8 mouse cellular contexts compared by ENCODE assay signal in the genomic region with DNA sequence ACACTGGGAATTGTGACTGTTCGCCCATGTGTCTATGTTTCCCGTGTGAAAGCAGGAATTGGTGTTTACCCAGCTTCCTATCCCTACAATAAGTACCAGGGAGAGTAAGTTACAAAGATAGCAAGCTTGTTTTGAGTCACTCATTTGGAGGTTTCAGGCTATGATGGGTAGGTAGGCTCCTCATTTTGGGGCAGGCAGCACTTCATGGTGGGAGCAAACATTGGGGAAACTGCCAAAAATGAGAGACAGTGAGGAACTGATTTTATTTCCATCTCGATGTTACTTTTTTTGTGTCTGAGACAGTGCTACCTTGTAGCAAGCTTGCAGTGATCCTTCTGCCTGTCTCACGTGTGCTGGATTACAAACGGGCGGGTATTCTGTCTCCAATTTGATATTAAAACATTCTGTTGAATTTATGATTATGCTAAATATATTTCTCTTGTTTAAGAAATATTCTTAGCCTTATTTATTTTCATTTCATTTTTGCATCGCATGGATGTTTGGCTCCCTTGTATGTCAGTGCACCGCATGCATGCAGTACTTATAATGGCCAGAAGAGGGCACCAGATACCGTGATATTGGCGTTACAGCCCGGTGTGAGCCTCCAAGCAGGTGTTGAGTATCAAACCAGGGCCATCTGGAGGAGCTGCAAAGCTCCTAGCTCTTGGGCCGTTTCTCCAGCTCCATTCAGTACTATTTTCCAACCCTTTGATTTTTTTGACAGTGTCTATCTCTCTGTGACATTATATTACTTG.
DNase-seq lines count a peak whose midpoint lies in the region; ATAC-seq and TF ChIP-seq lines count a peak whose summit lies in the region.

No protein-coding gene starts in this region.

- peak; percentile 49 for DNase-seq in midbrain, embryonic 10.5 days (ENCODE audit: low spot score)
- DNase-seq in cerebellum, postnatal 36 days: peak; percentile 46 to 59
- DNase-seq in kidney, adult 2 months: peak; percentile 47
- DNase-seq in left cerebral cortex, postnatal 4 days: peak; percentile 52
- DNase-seq in retina, postnatal 1 day: peak; percentile 52

- no peak overlapping the region for H3K4me3 ChIP-seq in midbrain, embryonic 10.5 days
- H3K4me3 ChIP-seq in midbrain, embryonic 13.5 days (replicated peaks): no peak overlapping the region
- H3K4me3 ChIP-seq in kidney, adult 2 months (ENCODE audit: insufficient read depth, low read depth, low read length): no peak overlapping the region

- no peak for TF ChIP-seq POLR2A in kidney, adult 2 months (IDR thresholded peaks at IDR 0.05; ENCODE audit: low read depth, low read length)

- H3K4me1 ChIP-seq in midbrain, embryonic 10.5 days: no peaks in the 10 kb centered on the region
- H3K4me1 ChIP-seq in midbrain, embryonic 13.5 days (replicated peaks): no peaks in the 10 kb centered on the region
- no peaks in the 10 kb centered on the region for H3K4me1 ChIP-seq in kidney, adult 2 months (ENCODE audit: control insufficient read depth, insufficient read depth, low read length)

- no peaks in the 10 kb centered on the region for H3K27me3 ChIP-seq in midbrain, embryonic 10.5 days (ENCODE audit: low read depth, poor library complexity, severe bottlenecking)
- H3K27me3 ChIP-seq in midbrain, embryonic 13.5 days: no peaks in the 10 kb centered on the region
- H3K27me3 ChIP-seq in kidney, adult 2 months (replicated peaks; ENCODE audit: control insufficient read depth, insufficient read depth, low read length): no peaks in the 10 kb centered on the region

- H3K9ac ChIP-seq in midbrain, embryonic 13.5 days (replicated peaks): no peak overlapping the region

- no peaks in the 10 kb centered on the region for H3K9me3 ChIP-seq in midbrain, embryonic 10.5 days (replicated peaks)
- no peaks in the 10 kb centered on the region for H3K9me3 ChIP-seq in midbrain, embryonic 13.5 days

- no peaks in the 10 kb centered on the region for H3K36me3 ChIP-seq in midbrain, embryonic 10.5 days
- H3K36me3 ChIP-seq in midbrain, embryonic 13.5 days: no peaks in the 10 kb centered on the region
- H3K36me3 ChIP-seq in kidney, adult 2 months (ENCODE audit: control insufficient read depth, insufficient read depth, low read length): no peaks in the 10 kb centered on the region

- no peak overlapping the region for H3K27ac ChIP-seq in midbrain, embryonic 10.5 days (replicated peaks)
- H3K27ac ChIP-seq in midbrain, embryonic 13.5 days: no peak overlapping the region
- H3K27ac ChIP-seq in kidney, adult 2 months (ENCODE audit: insufficient read depth, low read depth, low read length): no peak overlapping the region

- ATAC-seq in midbrain, embryonic 13.5 days: no peak
- peak; percentile 28 for ATAC-seq in activated CD4-positive, CD25-positive, alpha-beta regulatory T cell, adult 4 months
- ATAC-seq in erythroblast, adult 5-6 weeks (replicated peaks; ENCODE audit: low FRiP score, poor library complexity, severe bottlenecking): no peak

- intact Hi-C loops in left cerebral cortex, postnatal 4 days (cut with DNase I): loop anchor here (5.0 kb wide), 1 partner anchor 175 kb away; no protein-coding TSS in a partner anchor

- 43% methylated on average over 12 of the region's 12 CpGs for WGBS in midbrain, embryonic 10.5 days
- 46% methylated on average over 12 of the region's 12 CpGs for WGBS in midbrain, embryonic 13.5 days
- WGBS in kidney, adult 2 months: 39% methylated on average over 12 of the region's 12 CpGs

- TF ChIP-seq CTCF in kidney, adult 2 months (conservative IDR thresholded peaks at IDR 0.05; ENCODE audit: insufficient read depth, insufficient read length, low read depth, low read length): peak; percentile 86

- H3K4me2 ChIP-seq in midbrain, embryonic 13.5 days (replicated peaks): no peak overlapping the region
